Mouse (Mus musculus): Measurements from ENCODE around the gene Gm572.

The Gm572 gene

DNA sequence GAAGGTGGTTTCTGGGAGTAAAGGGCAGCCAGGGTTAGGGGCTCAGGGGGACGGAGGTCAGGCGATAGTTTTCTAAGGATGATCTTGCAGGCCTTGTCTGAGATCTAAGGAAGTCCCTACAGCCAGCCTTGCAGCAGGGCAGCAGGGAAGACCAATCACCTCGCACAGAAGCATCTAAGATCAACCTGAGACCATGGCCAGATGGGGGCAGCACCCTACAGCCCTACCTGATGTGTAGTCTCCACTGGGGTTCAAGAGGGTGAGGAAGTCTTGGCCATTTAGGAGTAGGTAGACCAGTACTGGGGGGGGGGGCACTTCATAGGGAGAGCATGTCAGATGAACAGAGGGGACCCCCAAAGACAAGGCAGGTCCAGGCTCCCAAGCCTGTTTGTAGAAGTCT, 72.3 kb downstream of the Gm572 start:
- DNase-seq (ENCODE audit: low read depth, low spot score) = no peak
